Mouse (Mus musculus): Measurements from ENCODE around the gene Cfap97d2.

DNA sequence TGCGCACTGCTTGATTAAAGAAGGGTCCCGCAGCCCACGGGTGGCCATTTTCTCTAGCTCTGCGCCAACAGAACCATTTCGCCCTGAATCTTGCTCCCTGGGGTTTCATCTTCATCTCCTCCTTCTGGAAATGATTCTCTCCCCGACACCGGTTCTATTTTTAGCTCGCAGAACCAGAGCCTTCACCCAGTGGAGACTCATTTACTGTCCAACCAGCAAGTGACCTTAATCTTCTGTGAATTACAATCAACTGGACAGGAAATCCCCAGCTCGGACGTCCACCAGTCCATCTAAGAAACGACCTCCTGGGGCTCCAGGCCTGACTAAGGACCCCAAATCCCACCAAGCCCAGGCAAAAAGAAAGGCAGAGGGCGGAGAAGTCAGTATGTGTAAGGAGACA lies 48.2 kb upstream of the Cfap97d2 start:
- TF ChIP-seq CTCF (IDR thresholded peaks at IDR 0.05; ENCODE audit: insufficient read depth, low read depth, low read length), result no peak
- no peak for TF ChIP-seq POLR2A (IDR thresholded peaks at IDR 0.05; ENCODE audit: insufficient read depth, low read depth, low read length)

Data from olfactory bulb, adult 2 months (tissue).